Mouse (Mus musculus) CH12.LX (cell line): ENCODE data around the gene Fxyd5.

ENCODE experiments used
- CTCF ChIP-seq, 2 experiments: IDR thresholded peaks in 1 of 2; conservative IDR thresholded peaks in 1 of 2; 2 replicates each; pipeline ENCODE4 v1.5.1; 2011 to 2012; ENCODE audit warnings: low read depth in 2 of 2, low read length in 2 of 2, improper control_type of control experiment in 1 of 2, inconsistent platforms in 1 of 2, mild to moderate bottlenecking in 1 of 2, moderate library complexity in 1 of 2
- POLR2A ChIP-seq: IDR thresholded peaks from 2 replicates; pipeline ENCODE4 v1.6.1; 2011; ENCODE audit warnings: low read depth, mild to moderate bottlenecking, improper control_type of control experiment, low read length
- RCOR1 ChIP-seq: conservative IDR thresholded peaks from 2 replicates; pipeline ENCODE4 v1.6.1; 2012; ENCODE audit warnings: low read depth, mild to moderate bottlenecking, inconsistent platforms, low read length, improper control_type of control experiment
- USF1 ChIP-seq: IDR thresholded peaks from 2 replicates; pipeline ENCODE4 v1.6.1; 2014; ENCODE audit warnings: low read depth, mild to moderate bottlenecking, inconsistent platforms, low read length, improper control_type of control experiment

GRCm38 (mm10) chr7:31041023-31041407, 1.3 kb downstream of the Fxyd5 start:
- TF ChIP-seq RCOR1 (no peak), POLR2A (no peak), USF1 (no peak), CTCF (conservative IDR thresholded peaks at IDR 0.05 in 1 of 2, IDR thresholded peaks at IDR 0.05 in 1 of 2; ENCODE audit: low read depth in 2 of 2, low read length in 2 of 2) (no peak)
